Mouse (Mus musculus) megakaryocyte-erythroid progenitor cell, adult 5-6 weeks (primary cell): ENCODE data around the gene Xrn1. TPM values are rescaled to one million over a fixed set of nuclear protein-coding genes. Genes with fewer than 3 reads are reported as not detected.
A peak's percentile ranks its signal among the peaks of the same experiment; 100 is the strongest.
"Not testable (repeated sequence)": the region's sequence is repeated elsewhere in the genome, so short reads cannot be mapped to it uniquely, and the experiment has no call there.

Source experiments
- ATAC-seq: replicated peaks from 2 replicates; pipeline ENCODE4 v1.8.0; 2016; ENCODE audit warnings: mild to moderate bottlenecking, inconsistent platforms; ENCODE audit not compliant: severe bottlenecking, poor library complexity, low FRiP score, low TSS enrichment
- total RNA-seq, 2 experiments: library from RNA; stranded (forward) in 1 of 2; stranded (reverse) in 1 of 2; fragments of 200-1000, 215-1000 nt in 1 of 2; fragments of >200 nt in 1 of 2; fragmentation: Nextera tagmentation in 1 of 2; gene quantifications; 2 replicates each; pipeline ENCODE4 v1.2.3; 2014 to 2017

Xrn1 gene
- total RNA-seq, 2 experiments from 2014 or later, result 22.8 to 46.4 TPM

GRCm38 (mm10) chr9:96035371-96036086, 81.0 kb downstream of the Xrn1 start:
- no peak for ATAC-seq

DNA sequence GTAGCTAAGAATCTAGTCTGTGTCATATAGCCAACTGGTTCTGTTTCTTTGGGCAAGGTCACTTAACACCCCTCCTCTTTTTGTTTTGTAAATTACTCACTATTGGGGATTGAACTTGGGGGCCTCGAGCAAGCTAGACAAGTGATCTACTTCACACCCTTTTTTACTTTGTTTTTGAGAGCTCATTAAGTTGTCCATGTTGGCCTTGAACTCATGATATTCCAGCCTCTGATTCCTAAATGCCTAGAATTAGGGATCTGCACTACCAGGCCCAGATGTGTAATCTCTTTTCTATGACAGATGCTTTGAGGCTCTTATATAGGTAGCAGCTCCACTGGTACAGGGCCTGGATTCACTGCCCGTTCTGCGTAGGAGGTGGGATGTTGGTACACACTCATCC, 89.7 kb downstream of the Xrn1 start:
- ATAC-seq, result no peak

DNA sequence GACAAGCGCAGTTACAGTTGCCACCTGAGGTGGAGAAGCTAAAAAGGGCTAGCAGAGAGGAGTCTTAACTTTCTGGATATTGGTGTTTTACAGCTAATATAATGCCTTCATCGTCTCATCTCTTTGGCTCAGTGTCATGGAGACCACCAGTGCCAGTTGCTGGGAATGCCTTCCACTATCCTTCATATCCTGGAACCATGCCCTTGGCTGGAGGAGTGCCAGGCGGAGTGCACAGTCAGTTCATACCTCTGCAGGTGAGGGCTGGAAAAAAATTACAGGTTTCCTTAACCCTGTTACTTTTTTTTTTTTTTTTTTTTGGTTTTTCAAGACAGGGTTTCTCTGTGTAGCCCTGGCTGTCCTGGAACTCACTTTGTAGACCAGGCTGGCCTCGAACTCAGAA, 96.9 kb downstream of the Xrn1 start:
- no peak for ATAC-seq

- ATAC-seq, result no peak
Observed at GRCm38 (mm10) chr9:96054878-96055277, 100.3 kb downstream of the Xrn1 start.

DNA sequence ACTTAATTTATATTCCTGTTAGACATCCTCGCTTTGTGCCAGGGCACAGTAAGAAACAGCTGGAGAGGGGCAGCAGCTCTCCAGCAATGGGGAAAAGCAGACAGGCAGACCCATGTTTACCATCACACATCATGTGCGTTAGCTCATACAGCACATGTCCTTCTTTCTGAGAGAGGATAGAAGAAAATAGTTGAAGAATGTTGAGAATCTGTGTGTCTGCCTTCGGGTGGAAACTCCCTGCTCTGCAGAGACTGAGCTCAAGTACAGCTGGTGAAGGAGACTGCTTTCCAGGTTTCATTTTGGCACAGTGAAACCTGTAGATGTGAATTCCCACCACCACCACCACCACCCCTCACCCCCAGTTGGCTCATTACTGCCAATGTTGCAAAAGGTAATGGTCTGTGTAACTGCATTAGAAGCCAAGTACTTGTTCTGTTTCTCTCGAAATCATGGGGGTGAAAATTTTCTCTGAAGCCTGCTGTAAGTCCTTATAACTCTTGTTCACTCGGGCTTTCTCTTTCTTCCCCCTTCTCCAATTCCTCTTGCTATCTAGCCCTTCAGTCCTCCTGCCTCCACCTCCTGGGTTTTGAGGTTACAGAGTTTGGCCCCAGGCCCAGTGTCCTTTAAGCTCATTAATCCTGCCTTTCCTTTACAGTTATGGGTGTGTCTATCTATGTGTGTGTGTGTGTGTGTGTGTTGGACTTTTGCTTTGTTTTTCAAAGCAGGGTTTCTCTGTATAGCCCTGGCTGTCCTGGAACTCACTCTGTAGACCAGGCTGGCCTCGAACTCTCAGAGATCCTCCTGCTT, 102.1 kb downstream of the Xrn1 start:
- peak; percentile 98 for ATAC-seq

DNA sequence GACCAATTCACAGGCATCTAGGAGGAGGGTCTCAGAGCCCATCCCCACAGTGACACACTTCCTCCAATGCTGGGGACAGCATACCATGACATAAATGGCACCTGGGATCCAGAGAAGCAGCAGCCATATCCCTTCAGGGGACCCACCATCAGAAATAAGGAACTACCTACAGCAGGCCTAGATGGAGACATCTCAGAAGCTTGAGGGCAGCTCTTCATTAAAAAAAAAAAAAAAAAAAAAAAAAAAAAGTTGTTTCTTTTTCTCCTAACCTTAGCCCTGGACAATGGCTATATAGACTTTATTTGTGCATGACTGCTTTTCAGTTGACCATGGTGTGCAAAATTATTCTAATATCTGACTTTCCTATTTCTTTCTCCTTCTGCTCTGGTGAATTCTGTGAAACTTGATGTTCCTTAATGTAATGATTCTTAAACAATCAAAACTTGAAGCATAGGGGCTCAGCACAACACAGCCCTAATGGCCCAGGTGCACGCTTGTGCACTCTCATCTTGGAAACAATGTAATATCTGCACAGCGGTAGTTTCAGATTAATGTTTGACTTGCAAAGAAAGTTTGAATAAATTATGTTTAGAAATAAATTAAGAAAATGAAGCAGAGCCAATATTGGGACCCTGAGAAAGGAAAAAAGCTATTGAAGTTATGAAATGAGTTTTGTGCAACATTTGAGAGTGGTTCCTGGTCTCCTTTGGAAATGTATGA, 108.7 kb downstream of the Xrn1 start:
- ATAC-seq, result no peak

- no peak for ATAC-seq
Observed at GRCm38 (mm10) chr9:96063803-96064475, 109.4 kb downstream of the Xrn1 start.

GRCm38 (mm10) chr9:96067507-96067906, 112.9 kb downstream of the Xrn1 start:
- no peak for ATAC-seq

DNA sequence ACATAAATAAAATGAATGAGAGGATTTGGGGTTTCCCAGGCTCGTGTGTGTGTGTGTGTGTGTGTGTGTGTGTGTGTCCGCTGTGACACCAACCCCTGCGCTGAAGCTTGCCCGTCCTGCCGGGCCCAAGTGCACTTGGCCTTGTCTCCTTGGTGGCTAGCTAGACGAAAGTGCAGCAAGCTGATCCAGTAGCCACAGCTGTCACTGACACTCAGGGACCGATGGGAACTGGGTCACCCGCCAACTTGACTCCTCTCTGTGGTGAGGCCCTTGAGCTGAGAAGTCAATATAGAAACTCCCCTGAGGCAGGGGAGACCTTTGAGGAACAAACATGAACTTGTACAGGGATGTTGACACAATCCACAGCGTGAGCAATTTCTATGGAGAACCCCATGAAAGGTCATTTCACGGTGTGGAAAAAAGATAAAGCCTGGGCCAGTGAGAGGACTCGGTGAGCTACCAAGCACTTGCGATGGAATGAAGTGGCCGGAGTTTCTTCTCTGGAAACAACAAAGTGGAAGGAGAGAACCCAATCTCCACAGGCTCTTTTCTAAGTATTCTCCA, 124.3 kb downstream of the Xrn1 start:
- ATAC-seq, result no peak

- ATAC-seq, result no peak
Observed at GRCm38 (mm10) chr9:96085293-96085692, 130.7 kb downstream of the Xrn1 start.

- no peak for ATAC-seq
Observed at GRCm38 (mm10) chr9:96087671-96088070, 133.1 kb downstream of the Xrn1 start.

DNA sequence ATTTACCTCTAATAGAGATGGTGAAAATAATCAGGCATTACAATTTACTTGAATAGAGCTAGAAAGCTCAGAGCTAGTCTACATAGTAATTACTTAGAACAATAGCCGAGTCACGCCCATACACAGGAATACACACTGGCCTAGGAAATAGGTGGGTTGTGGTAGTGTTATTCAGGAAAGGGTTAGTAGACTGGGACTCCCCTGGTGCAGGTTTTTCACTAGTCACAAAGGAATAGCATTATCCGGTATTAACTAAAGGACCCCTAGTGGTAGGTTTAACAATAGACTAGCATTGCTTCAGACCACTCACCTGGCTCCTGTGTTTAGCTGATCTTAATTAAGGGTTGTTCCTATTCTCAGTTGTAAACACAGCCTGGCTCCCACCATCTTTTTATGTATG, 133.9 kb downstream of the Xrn1 start:
- not testable (repeated sequence) for ATAC-seq

GRCm38 (mm10) chr9:96092637-96093036, 138.1 kb downstream of the Xrn1 start:
- ATAC-seq, result not testable (repeated sequence)

- no peak for ATAC-seq
Observed at GRCm38 (mm10) chr9:96093221-96093620, 138.7 kb downstream of the Xrn1 start.

DNA sequence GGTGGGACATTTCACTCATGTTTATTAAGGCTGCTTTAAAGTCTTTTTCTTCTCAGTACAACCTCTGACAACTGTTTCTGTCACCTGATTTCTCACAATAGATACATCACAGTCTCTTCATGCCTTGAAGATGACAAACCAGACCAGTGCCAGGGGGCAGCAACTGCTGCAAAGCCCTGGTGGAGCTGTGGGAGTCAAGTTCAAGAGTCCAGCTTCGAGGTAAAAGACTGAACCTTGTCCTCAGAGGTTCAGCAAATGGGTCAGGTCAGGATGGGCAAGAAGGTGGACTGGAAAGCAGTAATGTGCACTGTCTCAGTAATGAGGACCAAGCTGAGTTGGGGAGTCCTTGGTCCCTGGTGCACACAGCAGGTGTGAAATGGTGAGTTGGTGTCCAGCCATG, 139.8 kb downstream of the Xrn1 start:
- ATAC-seq, result no peak

GRCm38 (mm10) chr9:96095192-96095591, 140.6 kb downstream of the Xrn1 start:
- ATAC-seq, result peak; percentile 96

DNA sequence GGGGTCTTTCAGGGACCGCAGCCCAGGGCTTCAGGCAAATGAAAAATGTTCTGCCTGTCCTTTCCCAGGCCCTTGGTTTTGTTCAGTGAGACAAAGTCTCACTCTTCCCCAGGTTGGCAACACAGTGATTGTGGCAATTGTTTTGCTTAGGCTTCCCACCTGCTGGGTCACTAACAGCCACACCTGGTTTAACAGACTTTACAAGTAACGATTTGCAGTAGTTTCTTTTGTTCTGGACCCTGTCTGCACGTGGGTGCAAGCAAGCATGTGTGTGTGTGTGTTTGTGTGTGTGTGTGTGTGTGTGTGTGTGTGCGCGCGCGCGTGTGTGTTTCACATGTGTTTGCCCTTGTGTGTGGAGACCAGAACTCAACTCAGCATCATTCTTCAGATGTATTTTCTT, 148.3 kb downstream of the Xrn1 start:
- no peak for ATAC-seq
